Mouse (Mus musculus) MEL (cell line): ENCODE data around the gene Med31. TPM values are rescaled to one million over a fixed set of nuclear protein-coding genes. Genes with fewer than 3 reads are reported as not detected.

Experiments
- DNase-seq: peaks from one replicate; pipeline ENCODE4 v3.0.0; 2011; ENCODE audit warnings: low read depth, low spot score
- H3K27ac ChIP-seq: 2 replicates; pipeline ENCODE4 v1.5.1; 2012; ENCODE audit warnings: low read depth, mild to moderate bottlenecking, control low read depth, low read length, moderate library complexity; ENCODE audit not compliant: control insufficient read depth
- H3K27me3 ChIP-seq, 2 experiments: fragments of 150-350 bp in 1 of 2; sonication (generic) in 1 of 2; 2 replicates each; pipeline ENCODE4 v1.6.1; 2012; ENCODE audit warnings: low read length in 2 of 2, mild to moderate bottlenecking in 2 of 2, improper control_type of control experiment in 1 of 2, moderate library complexity in 1 of 2; ENCODE audit not compliant: insufficient read depth in 2 of 2, control insufficient read depth in 1 of 2
- H3K36me3 ChIP-seq, 2 experiments: 2 replicates each; pipeline ENCODE4 v1.6.1; 2012 to 2014; ENCODE audit warnings: low read length in 2 of 2, improper control_type of control experiment in 1 of 2, inconsistent platforms in 1 of 2, mild to moderate bottlenecking in 1 of 2; ENCODE audit not compliant: insufficient read depth in 2 of 2, control insufficient read depth in 1 of 2
- H3K4me1 ChIP-seq, 2 experiments: fragments of 150-350 bp in 1 of 2; sonication (generic) in 1 of 2; 2 replicates each; pipeline ENCODE4 v1.6.1; 2012; ENCODE audit warnings: low read length in 2 of 2, improper control_type of control experiment in 1 of 2, mild to moderate bottlenecking in 1 of 2; ENCODE audit not compliant: insufficient read depth in 2 of 2, control insufficient read depth in 1 of 2
- H3K4me3 ChIP-seq, 2 experiments: fragments of 150-350 bp in 1 of 2; sonication (generic) in 1 of 2; 2 replicates each; pipeline ENCODE4 v1.5.1; 2012; ENCODE audit warnings: low read depth in 2 of 2, low read length in 2 of 2, mild to moderate bottlenecking in 2 of 2, moderate library complexity in 2 of 2, control low read depth in 1 of 2, improper control_type of control experiment in 1 of 2; ENCODE audit not compliant: control insufficient read depth in 1 of 2, insufficient read depth in 1 of 2
- H3K79me2 ChIP-seq: 2 replicates; pipeline ENCODE4 v1.6.1; 2012; ENCODE audit warnings: mild to moderate bottlenecking, low read length, moderate library complexity; ENCODE audit not compliant: control insufficient read depth, poor library complexity, insufficient read depth
- H3K9ac ChIP-seq: 2 replicates; pipeline ENCODE4 v1.6.1; 2012; ENCODE audit warnings: low read depth, mild to moderate bottlenecking, control low read depth, low read length, moderate library complexity; ENCODE audit not compliant: control insufficient read depth, poor library complexity, severe bottlenecking
- H3K9me3 ChIP-seq: fragments of 150-350 bp; sonication (generic); replicated peaks from 2 replicates; pipeline ENCODE4 v1.6.1; 2012; ENCODE audit warnings: mild to moderate bottlenecking, low read length, improper control_type of control experiment, moderate library complexity; ENCODE audit not compliant: insufficient read depth
- BHLHE40 ChIP-seq: IDR thresholded peaks from 2 replicates; pipeline ENCODE4 v1.6.1; 2012; ENCODE audit warnings: low read depth, mild to moderate bottlenecking, inconsistent platforms, low read length, improper control_type of control experiment, borderline replicate concordance
- CHD1 ChIP-seq: IDR thresholded peaks from 2 replicates; pipeline ENCODE4 v1.6.1; 2012; ENCODE audit warnings: low read depth, mild to moderate bottlenecking, inconsistent platforms, low read length, improper control_type of control experiment
- CHD2 ChIP-seq: IDR thresholded peaks from 2 replicates; pipeline ENCODE4 v1.6.1; 2011; ENCODE audit warnings: low read length, improper control_type of control experiment
- CTCF ChIP-seq, 3 experiments: IDR thresholded peaks in 2 of 3; conservative IDR thresholded peaks in 1 of 3; 2 replicates each; pipeline ENCODE4 v1.5.1; 2011 to 2012; ENCODE audit warnings: low read length in 3 of 3, low read depth in 2 of 3, mild to moderate bottlenecking in 2 of 3, improper control_type of control experiment in 1 of 3, inconsistent platforms in 1 of 3, mixed read lengths in 1 of 3, moderate library complexity in 1 of 3; ENCODE audit not compliant: control insufficient read depth in 1 of 3, insufficient read depth in 1 of 3, poor library complexity in 1 of 3, severe bottlenecking in 1 of 3
- E2F4 ChIP-seq: IDR thresholded peaks from 2 replicates; pipeline ENCODE4 v1.6.1; 2011; ENCODE audit warnings: low read depth, low read length, improper control_type of control experiment, borderline replicate concordance
- ELF1 ChIP-seq: IDR thresholded peaks from 2 replicates; pipeline ENCODE4 v1.6.1; 2014; ENCODE audit warnings: low read depth, mild to moderate bottlenecking, inconsistent platforms, low read length, improper control_type of control experiment, moderate library complexity
- EP300 ChIP-seq, 2 experiments: IDR thresholded peaks; 2 replicates each; pipeline ENCODE4 v1.6.1; 2011; ENCODE audit warnings: improper control_type of control experiment in 2 of 2, low read length in 2 of 2, low read depth in 1 of 2, mild to moderate bottlenecking in 1 of 2
- ETS1 ChIP-seq: IDR thresholded peaks from 2 replicates; pipeline ENCODE4 v1.6.1; 2012; ENCODE audit warnings: low read depth, mild to moderate bottlenecking, inconsistent platforms, low read length, improper control_type of control experiment, moderate library complexity
- GABPA ChIP-seq: IDR thresholded peaks from 2 replicates; pipeline ENCODE4 v1.6.1; 2012; ENCODE audit warnings: low read depth, mild to moderate bottlenecking, inconsistent platforms, low read length, improper control_type of control experiment, moderate library complexity
- GATA1 ChIP-seq: IDR thresholded peaks from 2 replicates; pipeline ENCODE4 v1.6.1; 2011; ENCODE audit warnings: low read depth, low read length, improper control_type of control experiment
- HCFC1 ChIP-seq: IDR thresholded peaks from 2 replicates; pipeline ENCODE4 v1.6.1; 2012; ENCODE audit warnings: low read depth, mild to moderate bottlenecking, inconsistent platforms, low read length, improper control_type of control experiment, moderate library complexity
- JUND ChIP-seq: IDR thresholded peaks from 2 replicates; pipeline ENCODE4 v1.6.1; 2011; ENCODE audit warnings: low read depth, mild to moderate bottlenecking, improper control_type of control experiment, low read length
- KAT2A ChIP-seq: conservative IDR thresholded peaks from 2 replicates; pipeline ENCODE4 v1.6.1; 2012; ENCODE audit warnings: low read depth, low read length, improper control_type of control experiment, inconsistent platforms
- MAFK ChIP-seq: IDR thresholded peaks from 2 replicates; pipeline ENCODE4 v1.6.1; 2011; ENCODE audit warnings: low read depth, mild to moderate bottlenecking, low read length, improper control_type of control experiment, borderline replicate concordance
- MAX ChIP-seq: IDR thresholded peaks from 2 replicates; pipeline ENCODE4 v1.6.1; 2011; ENCODE audit warnings: low read length, improper control_type of control experiment
- MAZ ChIP-seq: IDR thresholded peaks from 2 replicates; pipeline ENCODE4 v1.6.1; 2012; ENCODE audit warnings: low read depth, mild to moderate bottlenecking, inconsistent platforms, low read length, improper control_type of control experiment
- MXI1 ChIP-seq: IDR thresholded peaks from 2 replicates; pipeline ENCODE4 v1.6.1; 2011; ENCODE audit warnings: mild to moderate bottlenecking, low read depth, low read length, improper control_type of control experiment
- MYB ChIP-seq: IDR thresholded peaks from 2 replicates; pipeline ENCODE4 v1.6.1; 2011; ENCODE audit warnings: mild to moderate bottlenecking, low read depth, low read length, improper control_type of control experiment
- MYC ChIP-seq: IDR thresholded peaks from 2 replicates; pipeline ENCODE4 v1.6.1; 2011; ENCODE audit warnings: low read depth, mild to moderate bottlenecking, low read length, improper control_type of control experiment, moderate library complexity
- NELFE ChIP-seq: IDR thresholded peaks from 2 replicates; pipeline ENCODE4 v1.6.1; 2011; ENCODE audit warnings: low read depth, low read length, improper control_type of control experiment
- NRF1 ChIP-seq: IDR thresholded peaks from 2 replicates; pipeline ENCODE4 v1.6.1; 2014; ENCODE audit warnings: low read depth, mild to moderate bottlenecking, inconsistent platforms, low read length, improper control_type of control experiment, moderate library complexity; ENCODE audit not compliant: poor library complexity, insufficient read depth, severe bottlenecking
- POLR2A ChIP-seq, 2 experiments: IDR thresholded peaks; 2 replicates each; pipeline ENCODE4 v1.6.1; 2011 to 2012; ENCODE audit warnings: low read length in 2 of 2, mild to moderate bottlenecking in 2 of 2, control low read depth in 1 of 2, improper control_type of control experiment in 1 of 2, low read depth in 1 of 2, moderate library complexity in 1 of 2; ENCODE audit not compliant: control insufficient read depth in 1 of 2, insufficient read depth in 1 of 2, poor library complexity in 1 of 2
- POLR2AphosphoS2 ChIP-seq: IDR thresholded peaks from 2 replicates; pipeline ENCODE4 v1.6.1; 2011; ENCODE audit warnings: low read length, improper control_type of control experiment
- POLR2AphosphoS5 ChIP-seq: IDR thresholded peaks from 2 replicates; pipeline ENCODE4 v1.6.1; 2012; ENCODE audit warnings: low read depth, borderline replicate concordance, mild to moderate bottlenecking, inconsistent platforms, low read length, moderate library complexity, mixed read lengths
- RAD21 ChIP-seq: IDR thresholded peaks from 2 replicates; pipeline ENCODE4 v1.6.1; 2011; ENCODE audit warnings: mild to moderate bottlenecking, low read depth, low read length, improper control_type of control experiment
- RCOR1 ChIP-seq: IDR thresholded peaks from 2 replicates; pipeline ENCODE4 v1.6.1; 2012; ENCODE audit warnings: low read depth, mild to moderate bottlenecking, inconsistent platforms, low read length, improper control_type of control experiment
- SIN3A ChIP-seq: IDR thresholded peaks from 2 replicates; pipeline ENCODE4 v1.6.1; 2012; ENCODE audit warnings: low read length, improper control_type of control experiment, inconsistent platforms
- SMC3 ChIP-seq: IDR thresholded peaks from 2 replicates; pipeline ENCODE4 v1.6.1; 2011; ENCODE audit warnings: low read depth, low read length, improper control_type of control experiment
- TAL1 ChIP-seq: IDR thresholded peaks from 2 replicates; pipeline ENCODE4 v1.6.1; 2012; ENCODE audit warnings: mild to moderate bottlenecking, inconsistent platforms, low read length, moderate library complexity, mixed read lengths
- TBP ChIP-seq: IDR thresholded peaks from 2 replicates; pipeline ENCODE4 v1.8.0; 2011; ENCODE audit warnings: low read depth, low read length, improper control_type of control experiment
- TCF12 ChIP-seq: IDR thresholded peaks from 2 replicates; pipeline ENCODE4 v1.6.1; 2014; ENCODE audit warnings: low read depth, mild to moderate bottlenecking, inconsistent platforms, low read length, improper control_type of control experiment, moderate library complexity
- UBTF ChIP-seq: IDR thresholded peaks from 2 replicates; pipeline ENCODE4 v1.6.1; 2012; ENCODE audit warnings: low read depth, mild to moderate bottlenecking, inconsistent platforms, low read length, improper control_type of control experiment, moderate library complexity, borderline replicate concordance; ENCODE audit not compliant: insufficient read depth
- USF2 ChIP-seq, 2 experiments: IDR thresholded peaks; 2 replicates each; pipeline ENCODE4 v1.6.1; 2011 to 2012; ENCODE audit warnings: improper control_type of control experiment in 2 of 2, low read length in 2 of 2, borderline replicate concordance in 1 of 2, inconsistent platforms in 1 of 2, low read depth in 1 of 2, mild to moderate bottlenecking in 1 of 2; ENCODE audit not compliant: insufficient read depth in 1 of 2
- ZC3H11A ChIP-seq: IDR thresholded peaks from 2 replicates; pipeline ENCODE4 v1.6.1; 2012; ENCODE audit warnings: low read depth, mild to moderate bottlenecking, inconsistent platforms, low read length, improper control_type of control experiment
- ZMIZ1 ChIP-seq: IDR thresholded peaks from 2 replicates; pipeline ENCODE4 v1.6.1; 2012; ENCODE audit warnings: low read depth, mild to moderate bottlenecking, inconsistent platforms, low read length, improper control_type of control experiment, moderate library complexity
- ZNF384 ChIP-seq: IDR thresholded peaks from 2 replicates; pipeline ENCODE4 v1.6.1; 2012; ENCODE audit warnings: low read depth, mild to moderate bottlenecking, inconsistent platforms, low read length, improper control_type of control experiment
- polyA plus RNA-seq, 2 experiments: library from polyadenylated mRNA; stranded (reverse) in 1 of 2; unstranded in 1 of 2; fragments of >175 nt in 1 of 2; fragments of >200 nt in 1 of 2; gene quantifications; 2 replicates each; pipeline versions ENCODE4 v1.2.1 to v1.2.4; 2012; ENCODE audit warnings: low replicate concordance in 2 of 2, low read depth in 1 of 2; ENCODE audit not compliant: insufficient read length in 2 of 2, insufficient read depth in 1 of 2, missing spikeins in 1 of 2
- total RNA-seq: library from RNA; depleted of rRNA; stranded (reverse); fragments of 300-350 nt; gene quantifications from 2 replicates; pipeline ENCODE4 v1.2.3, GENCODE M21; 2012

The Med31 gene
- total and polyA plus RNA-seq, 3 experiments: 12.1 to 21.1 TPM; not detected in 1

GRCm38 (mm10) chr11:72214591-72215409 is 592 bp downstream of the Med31 start:
- Histone ChIP-seq H3K4me3 (peak overlapping the region; percentile 87 to 90), H3K27ac (no peak overlapping the region), H3K27me3 (no peaks in the 10 kb centered on the region), H3K36me3 (peaks cover 0 to 4% of the 10 kb centered on the region in 2 experiments; a peak in 2 of 4 replicates), H3K4me1 (peaks cover 0 to 7% of the 10 kb centered on the region in 2 experiments; a peak in 2 of 4 replicates), H3K79me2 (peaks cover 3% of the 10 kb centered on the region), H3K9me3 (no peaks in the 10 kb centered on the region), H3K9ac (peak overlapping the region; percentile 64)
- peak; percentile 99 for DNase-seq
- TF ChIP-seq TBP: peak; percentile 42; the same call in 1 of the 2 replicates
- TF ChIP-seq BHLHE40: no peak
- TF ChIP-seq USF2 (IDR thresholded peaks at IDR 0.05; ENCODE audit: borderline replicate concordance in 1 of 2, insufficient read depth in 1 of 2, low read depth in 1 of 2, low read length in 2 of 2): no peak
- TF ChIP-seq UBTF: no peak
- TF ChIP-seq ELF1: peak; percentile 91
- TF ChIP-seq TAL1: no peak
- peak; percentile 79 for TF ChIP-seq NRF1
- TF ChIP-seq MAZ: no peak
- no peak for TF ChIP-seq MAFK
- no peak for TF ChIP-seq E2F4
- TF ChIP-seq SIN3A: peak; percentile 95
- no peak for TF ChIP-seq RCOR1
- peak; percentile 36; the same call in 1 of the 2 replicates for TF ChIP-seq ZMIZ1
- TF ChIP-seq MYB: no peak
- no peak for TF ChIP-seq SMC3
- no peak; the same call in none of the 2 replicates for TF ChIP-seq MXI1
- TF ChIP-seq GATA1: no peak
- TF ChIP-seq ETS1: peak; percentile 70
- no peak; the same call in 1 of the 2 replicates for TF ChIP-seq KAT2A
- peak; percentile 63; the same call in 1 of the 2 replicates for TF ChIP-seq NELFE
- no peak for TF ChIP-seq POLR2AphosphoS5
- TF ChIP-seq JUND: no peak
- peak; percentile 71; the same call in 1 of the 2 replicates for TF ChIP-seq POLR2AphosphoS2
- peak; percentile 68 for TF ChIP-seq MAX
- TF ChIP-seq EP300 (IDR thresholded peaks at IDR 0.05; ENCODE audit: low read depth in 1 of 2, low read length in 2 of 2): peak in 1 of 2 experiments; percentile 3; a peak in 1 of 4 replicates
- peak; percentile 82; the same call in 1 of the 2 replicates for TF ChIP-seq GABPA
- peak; percentile 70; the same call in 1 of the 2 replicates for TF ChIP-seq MYC
- TF ChIP-seq CHD1: no peak
- no peak for TF ChIP-seq ZC3H11A
- peak; percentile 89 for TF ChIP-seq HCFC1
- peak; percentile 61 to 79; a peak in 3 of 4 replicates for TF ChIP-seq POLR2A (IDR thresholded peaks at IDR 0.05; ENCODE audit: control insufficient read depth in 1 of 2, insufficient read depth in 1 of 2, low read depth in 1 of 2, low read length in 2 of 2, poor library complexity in 1 of 2)
- no peak for TF ChIP-seq CHD2
- TF ChIP-seq TCF12: peak; percentile 57
- TF ChIP-seq RAD21: no peak
- no peak for TF ChIP-seq ZNF384
- no peak for TF ChIP-seq CTCF (IDR thresholded peaks at IDR 0.05 in 2 of 3, conservative IDR thresholded peaks at IDR 0.05 in 1 of 3; ENCODE audit: control insufficient read depth in 1 of 3, insufficient read depth in 1 of 3, low read depth in 2 of 3, low read length in 3 of 3, poor library complexity in 1 of 3, severe bottlenecking in 1 of 3)
